Mouse (Mus musculus): ENCODE results near the gene Olfr770. TPM values are rescaled to one million over a fixed set of nuclear protein-coding genes. Genes with fewer than 3 reads are reported as not detected.
"Not testable (repeated sequence)": the region's sequence is repeated elsewhere in the genome, so short reads cannot be mapped to it uniquely, and the experiment has no call there.

Olfr770 gene
- not detected in 3 replicates for total RNA-seq (2017)

- no peak for ATAC-seq (replicated peaks; ENCODE audit: insufficient number of reproducible peaks, low FRiP score, low TSS enrichment, poor library complexity, severe bottlenecking)
Measured at GRCm38 (mm10) chr10:129138898-129139297, at the start of gene Olfr770. Olfr770 (minus strand) TSS chr10:129138998.

- ATAC-seq (replicated peaks; ENCODE audit: insufficient number of reproducible peaks, low FRiP score, low TSS enrichment, poor library complexity, severe bottlenecking), result not testable (repeated sequence)
Measured at GRCm38 (mm10) chr10:129187319-129187718, 48.5 kb upstream of the Olfr770 start, which contains the start of gene Olfr773. Olfr773 (minus strand) TSS chr10:129187419.

GRCm38 (mm10) chr10:129177821-129178220, 39.0 kb upstream of the Olfr770 start, which contains the start of gene Olfr772:
Olfr772 (minus strand) TSS chr10:129177921.
- not testable (repeated sequence) for ATAC-seq (replicated peaks; ENCODE audit: insufficient number of reproducible peaks, low FRiP score, low TSS enrichment, poor library complexity, severe bottlenecking)

- no peak for ATAC-seq (replicated peaks; ENCODE audit: insufficient number of reproducible peaks, low FRiP score, low TSS enrichment, poor library complexity, severe bottlenecking)
Measured at GRCm38 (mm10) chr10:129164651-129165050, 25.9 kb upstream of the Olfr770 start, which contains the start of gene Olfr771. Olfr771 (minus strand) TSS chr10:129164751.

GRCm38 (mm10) chr10:129117761-129118160, 21.0 kb downstream of the Olfr770 start, which contains the start of gene Olfr769:
Olfr769 (minus strand) TSS chr10:129117861.
- ATAC-seq (replicated peaks; ENCODE audit: insufficient number of reproducible peaks, low FRiP score, low TSS enrichment, poor library complexity, severe bottlenecking), result no peak

GRCm38 (mm10) chr10:129115146-129115545, 23.7 kb downstream of the Olfr770 start:
- no peak for ATAC-seq (replicated peaks; ENCODE audit: insufficient number of reproducible peaks, low FRiP score, low TSS enrichment, poor library complexity, severe bottlenecking)

- no peak for ATAC-seq (replicated peaks; ENCODE audit: insufficient number of reproducible peaks, low FRiP score, low TSS enrichment, poor library complexity, severe bottlenecking)
Measured at GRCm38 (mm10) chr10:129101231-129101630, 37.6 kb downstream of the Olfr770 start.

- ATAC-seq (replicated peaks; ENCODE audit: insufficient number of reproducible peaks, low FRiP score, low TSS enrichment, poor library complexity, severe bottlenecking), result no peak
Measured at GRCm38 (mm10) chr10:129099275-129099674, 39.5 kb downstream of the Olfr770 start, which contains the start of gene Olfr768. Olfr768 (minus strand) TSS chr10:129099375.

- ATAC-seq (replicated peaks; ENCODE audit: insufficient number of reproducible peaks, low FRiP score, low TSS enrichment, poor library complexity, severe bottlenecking), result not testable (repeated sequence)
Measured at GRCm38 (mm10) chr10:129082810-129083209, 56.0 kb downstream of the Olfr770 start, which contains the start of gene Olfr767. Olfr767 (minus strand) TSS chr10:129082910.

Other genes starting within 250 kb of the Olfr770 start
- gene Gdf11, start 247.3 kb downstream of the Olfr770 start, total RNA-seq (2017), result 0.57 to 3.8 TPM (median 1.8 TPM) in 3 replicates
- 12.1 to 26.5 TPM (median 22.9 TPM) in 3 replicates for gene Cd63, start 238.0 kb downstream of the Olfr770 start, total RNA-seq (2017)
- gene Rdh5, start 216.1 kb downstream of the Olfr770 start, total RNA-seq (2017), result 1.5 to 7.6 TPM in 2 of 3 replicates, not detected in the other
- gene Bloc1s1, start 215.0 kb downstream of the Olfr770 start, total RNA-seq (2017), result 110 to 127 TPM (median 111 TPM) in 3 replicates
- 0.19 to 0.53 TPM in 2 of 3 replicates, not detected in the other for gene Itga7, start 205.2 kb downstream of the Olfr770 start, total RNA-seq (2017)
- gene Mettl7b, start 178.0 kb downstream of the Olfr770 start, total RNA-seq (2017), result not detected in 3 replicates
- not detected in 3 replicates for gene Olfr9, start 149.6 kb downstream of the Olfr770 start, total RNA-seq (2017)
- not detected in 3 replicates for gene Olfr763, start 128.2 kb downstream of the Olfr770 start, total RNA-seq (2017)
- not detected in 3 replicates for gene Olfr764-ps1, start 99.1 kb downstream of the Olfr770 start, total RNA-seq (2017)
- not detected in 3 replicates for gene Olfr765, start 89.0 kb downstream of the Olfr770 start, total RNA-seq (2017)
- gene Olfr766-ps1, start 70.0 kb downstream of the Olfr770 start, total RNA-seq (2017), result not detected in 3 replicates
- not detected in 3 replicates for gene Olfr767, start 56.1 kb downstream of the Olfr770 start, total RNA-seq (2017)
- gene Olfr768, start 39.6 kb downstream of the Olfr770 start, total RNA-seq (2017), result not detected in 3 replicates
- gene Olfr769, start 21.1 kb downstream of the Olfr770 start, total RNA-seq (2017), result not detected in 3 replicates
- gene Olfr771, start 25.8 kb upstream of the Olfr770 start, total RNA-seq (2017), result not detected in 3 replicates
- not detected in 3 replicates for gene Olfr772, start 38.9 kb upstream of the Olfr770 start, total RNA-seq (2017)
- not detected in 3 replicates for gene Olfr773, start 48.4 kb upstream of the Olfr770 start, total RNA-seq (2017)
- gene Olfr774, start 97.2 kb upstream of the Olfr770 start, total RNA-seq (2017), result not detected in 3 replicates
- not detected in 3 replicates for gene Olfr775, start 109.4 kb upstream of the Olfr770 start, total RNA-seq (2017)
- not detected in 3 replicates for gene Olfr776, start 120.1 kb upstream of the Olfr770 start, total RNA-seq (2017)
- not detected in 3 replicates for gene Olfr777, start 132.5 kb upstream of the Olfr770 start, total RNA-seq (2017)
- gene Olfr780, start 179.1 kb upstream of the Olfr770 start, total RNA-seq (2017), result not detected in 3 replicates
- not detected in 3 replicates for gene Olfr781, start 189.9 kb upstream of the Olfr770 start, total RNA-seq (2017)
- gene Olfr782, start 209.9 kb upstream of the Olfr770 start, total RNA-seq (2017), result not detected in 3 replicates
- 0.19 TPM in 1 of 3 replicates, not detected in the others for gene Olfr784, start 245.1 kb upstream of the Olfr770 start, total RNA-seq (2017)